Mouse (Mus musculus) CH12.LX (cell line): ENCODE results near the gene Vav1.

ENCODE experiments used
- CTCF ChIP-seq, 2 experiments: IDR thresholded peaks in 1 of 2; conservative IDR thresholded peaks in 1 of 2; 2 replicates each; pipeline ENCODE4 v1.5.1; 2011 to 2012; ENCODE audit warnings: low read depth in 2 of 2, low read length in 2 of 2, improper control_type of control experiment in 1 of 2, inconsistent platforms in 1 of 2, mild to moderate bottlenecking in 1 of 2, moderate library complexity in 1 of 2
- HCFC1 ChIP-seq: IDR thresholded peaks from 2 replicates; pipeline ENCODE4 v1.6.1; 2012; ENCODE audit warnings: low read depth, mild to moderate bottlenecking, inconsistent platforms, low read length, improper control_type of control experiment
- KAT2A ChIP-seq: IDR thresholded peaks from 2 replicates; pipeline ENCODE4 v1.6.1; 2012; ENCODE audit warnings: low read length, improper control_type of control experiment, inconsistent platforms; ENCODE audit not compliant: insufficient replicate concordance
- MAFK ChIP-seq: IDR thresholded peaks from 2 replicates; pipeline ENCODE4 v1.6.1; 2011; ENCODE audit warnings: low read length, improper control_type of control experiment; ENCODE audit not compliant: insufficient replicate concordance

- TF ChIP-seq CTCF (conservative IDR thresholded peaks at IDR 0.05 in 1 of 2, IDR thresholded peaks at IDR 0.05 in 1 of 2; ENCODE audit: low read depth in 2 of 2, low read length in 2 of 2) (no peak), HCFC1 (no peak), MAFK (no peak), KAT2A (no peak)
Observed at GRCm38 (mm10) chr17:57243650-57244370, 35.1 kb upstream of the Vav1 start.
